ENCODE assay signal across 15 mouse cellular contexts in the genomic region with DNA sequence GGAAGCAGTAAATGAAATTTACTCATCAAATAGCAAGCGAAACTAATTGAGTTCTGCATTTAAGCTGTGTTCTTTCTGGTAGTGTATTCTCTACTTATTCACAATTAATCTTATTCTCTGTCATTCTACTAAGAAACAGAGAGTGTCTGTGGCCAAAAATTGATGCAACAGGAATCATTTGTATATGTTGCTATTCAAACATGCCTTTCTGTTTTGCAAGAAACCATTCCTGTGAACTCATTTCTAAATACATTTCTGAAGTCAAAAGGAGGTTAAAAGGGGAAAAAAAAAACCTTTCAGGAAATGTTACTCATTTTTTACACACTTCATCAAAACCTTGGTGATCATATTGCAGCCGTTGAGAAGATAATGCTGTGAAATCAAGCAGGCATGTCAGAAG.
"Had no signal": no experiment of that assay in that cellular context is flagged by ENCODE, and none has a peak within 500 bp of the region (broad histone marks: within the 10 kb centered on the region; RNA-seq: fewer than 3 reads in every experiment).

No protein-coding gene starts in this region.

- H3K4me1 ChIP-seq: kidney, embryonic 15.5 days; liver, embryonic 15.5 days; neural tube, embryonic 12.5 days had no signal

- H3K36me3 ChIP-seq: kidney, embryonic 15.5 days; limb, embryonic 10.5 days; liver, embryonic 15.5 days; neural tube, embryonic 12.5 days had no signal

- H3K27me3 ChIP-seq: kidney, embryonic 15.5 days; liver, embryonic 15.5 days; neural tube, embryonic 12.5 days had no signal

- H3K4me2 ChIP-seq: kidney, embryonic 15.5 days; liver, embryonic 11.5 days; liver, embryonic 15.5 days; neural tube, embryonic 12.5 days had no signal

- DNase-seq: kidney, adult 2 months; kidney, postnatal 14 days; lung, adult 2 months; midbrain, embryonic 14.5 days; retina, postnatal 1 day; right cerebral cortex, postnatal 4 days; spleen, adult 18-20 months; thymus, adult 18-20 months; thymus, postnatal 25 days had no signal

- H3K9ac ChIP-seq: kidney, embryonic 15.5 days; liver, embryonic 15.5 days; neural tube, embryonic 12.5 days had no signal

- H3K9me3 ChIP-seq: kidney, embryonic 15.5 days; limb, embryonic 10.5 days; liver, embryonic 15.5 days; neural tube, embryonic 12.5 days had no signal

- H3K4me3 ChIP-seq: kidney, embryonic 15.5 days; limb, embryonic 10.5 days; liver, embryonic 15.5 days; neural tube, embryonic 12.5 days had no signal

- ATAC-seq: intestine, embryonic 16.5 days had no signal

- H3K27ac ChIP-seq: kidney, embryonic 15.5 days; limb, embryonic 10.5 days; liver, embryonic 15.5 days; neural tube, embryonic 12.5 days had no signal
